Mouse (Mus musculus): ENCODE measurements around the gene Lexm. TPM values are rescaled to one million over a fixed set of nuclear protein-coding genes. Genes with fewer than 3 reads are reported as not detected.

Lexm gene
- polyA plus RNA-seq, 1 experiment from 2014 or later = not detected

DNA sequence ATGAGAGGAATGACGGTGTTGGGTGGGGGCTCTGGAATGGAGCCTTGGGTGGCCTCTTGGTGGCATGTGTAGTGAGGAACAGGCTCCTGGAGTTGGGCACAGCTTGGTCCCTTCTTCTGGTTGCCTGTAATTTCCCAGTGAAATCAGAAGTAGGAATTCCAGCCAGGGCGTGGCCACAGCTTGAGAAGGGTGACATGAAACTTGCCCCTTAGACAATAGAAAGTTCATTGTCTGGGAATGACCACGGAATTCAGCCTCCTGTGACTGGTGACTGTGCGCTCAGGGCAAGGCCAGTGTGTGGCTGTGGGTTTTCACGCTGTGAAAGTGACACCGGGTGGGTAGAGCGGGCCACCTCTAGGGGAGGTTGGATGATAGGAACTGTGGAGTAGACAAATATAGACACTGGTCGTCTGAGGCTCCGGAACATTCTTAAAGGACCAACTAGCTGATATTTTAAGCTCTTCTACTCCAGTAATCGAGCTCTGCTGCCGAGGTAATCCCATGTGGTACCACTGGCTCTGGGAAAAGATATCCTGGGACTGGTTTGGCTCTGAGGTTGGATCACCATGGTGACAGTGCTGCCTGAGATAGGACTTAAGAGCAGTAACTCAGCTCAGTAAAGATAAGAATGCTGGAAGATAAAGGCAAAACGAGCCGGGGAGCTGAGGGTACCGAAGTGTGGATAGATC, 35.7 kb downstream of the Lexm start:
- peaks cover 19% of the 10 kb centered on the region for H3K36me3 ChIP-seq (ENCODE audit: control insufficient read depth, insufficient read depth)
- H3K4me1 ChIP-seq (replicated peaks; ENCODE audit: control insufficient read depth, insufficient read depth, low read length) = no peaks in the 10 kb centered on the region
- H3K9ac ChIP-seq (replicated peaks; ENCODE audit: low read depth, low read length) = no peak overlapping the region
- no peaks in the 10 kb centered on the region for H3K27me3 ChIP-seq (replicated peaks; ENCODE audit: control insufficient read depth, insufficient read depth, low read length)
- H3K4me2 ChIP-seq (ENCODE audit: low read length) = no peak overlapping the region
- no peaks in the 10 kb centered on the region for H3K9me3 ChIP-seq (ENCODE audit: control insufficient read depth, low read length)
- H3K4me3 ChIP-seq (replicated peaks; ENCODE audit: low read length) = no peak overlapping the region
- no peak overlapping the region for H3K27ac ChIP-seq (ENCODE audit: low read length)
- ATAC-seq = no peak
- 86% methylated on average over 14 of the region's 14 CpGs for WGBS

GRCm38 (mm10) chr4:106577511-106577910, 39.5 kb downstream of the Lexm start:
- Histone ChIP-seq H3K4me3 (replicated peaks; ENCODE audit: low read length) (no peak overlapping the region), H3K4me1 (replicated peaks; ENCODE audit: control insufficient read depth, insufficient read depth, low read length) (no peaks in the 10 kb centered on the region), H3K4me2 (ENCODE audit: low read length) (no peak overlapping the region), H3K9ac (replicated peaks; ENCODE audit: low read depth, low read length) (no peak overlapping the region), H3K36me3 (ENCODE audit: control insufficient read depth, insufficient read depth) (peaks cover 16% of the 10 kb centered on the region), H3K27ac (ENCODE audit: low read length) (no peak overlapping the region), H3K27me3 (replicated peaks; ENCODE audit: control insufficient read depth, insufficient read depth, low read length) (no peaks in the 10 kb centered on the region), H3K9me3 (ENCODE audit: control insufficient read depth, low read length) (no peaks in the 10 kb centered on the region)
- 79% methylated on average over 7 of the region's 7 CpGs for WGBS
- ATAC-seq = no peak

DNA sequence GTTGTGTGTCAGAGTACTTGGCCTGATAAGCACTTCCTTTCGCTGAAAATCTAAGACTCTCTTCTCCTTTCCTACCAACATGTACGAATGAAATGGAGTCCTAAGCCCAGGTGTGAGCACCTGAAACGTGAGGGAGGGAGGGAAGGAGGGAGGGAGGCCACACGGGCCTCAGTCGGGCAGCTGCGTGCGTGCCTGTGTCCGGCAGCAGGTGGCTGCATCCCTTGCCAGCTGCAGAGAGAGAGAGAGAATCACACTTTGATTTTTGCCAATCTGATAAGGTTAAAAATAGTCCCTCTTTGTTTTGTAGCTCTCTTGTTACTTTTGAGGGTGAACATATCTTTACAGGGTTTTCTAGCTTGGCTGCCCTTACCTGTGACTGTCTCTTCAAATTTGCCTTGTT, 42.0 kb downstream of the Lexm start:
- Histone ChIP-seq H3K4me1 (replicated peaks; ENCODE audit: control insufficient read depth, insufficient read depth, low read length) (no peaks in the 10 kb centered on the region), H3K27me3 (replicated peaks; ENCODE audit: control insufficient read depth, insufficient read depth, low read length) (no peaks in the 10 kb centered on the region), H3K4me3 (replicated peaks; ENCODE audit: low read length) (no peak overlapping the region), H3K36me3 (ENCODE audit: control insufficient read depth, insufficient read depth) (peaks cover 24% of the 10 kb centered on the region), H3K4me2 (ENCODE audit: low read length) (no peak overlapping the region), H3K27ac (ENCODE audit: low read length) (no peak overlapping the region), H3K9me3 (ENCODE audit: control insufficient read depth, low read length) (no peaks in the 10 kb centered on the region), H3K9ac (replicated peaks; ENCODE audit: low read depth, low read length) (no peak overlapping the region)
- no peak for ATAC-seq
- WGBS = 89% methylated on average over 8 of the region's 8 CpGs

DNA sequence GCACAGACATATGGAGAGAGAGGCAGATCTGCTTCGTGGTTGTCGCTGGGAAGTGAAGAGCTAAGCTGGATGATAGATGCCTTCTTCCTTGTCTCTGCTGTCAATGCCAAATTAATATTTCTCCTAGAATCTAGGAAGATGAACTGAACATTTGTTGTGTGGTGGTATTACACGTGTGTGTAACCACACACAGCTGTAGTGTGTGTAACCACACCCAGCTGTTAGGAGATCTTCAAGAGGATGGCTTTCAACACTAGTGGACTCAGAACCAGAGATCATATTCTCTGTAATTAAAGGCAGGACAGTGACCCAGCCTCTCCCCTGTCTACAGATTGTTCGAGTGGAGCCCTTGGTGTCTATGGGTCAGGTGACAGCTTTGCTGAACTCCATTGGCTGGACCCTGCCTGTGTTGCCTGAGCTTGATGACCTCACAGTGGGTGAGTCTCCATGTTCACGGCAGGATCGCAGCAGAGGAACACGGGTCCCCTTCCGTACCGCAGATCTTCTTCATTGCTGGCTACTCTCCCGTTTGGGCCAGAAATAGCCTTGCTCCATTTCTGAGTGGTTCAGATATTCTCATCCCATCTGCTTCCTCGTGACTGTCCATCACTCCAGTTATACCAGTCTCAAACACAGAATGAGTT, 45.8 kb downstream of the Lexm start:
- peaks cover 19% of the 10 kb centered on the region for H3K36me3 ChIP-seq (ENCODE audit: control insufficient read depth, insufficient read depth)

GRCm38 (mm10) chr4:106569680-106570079, 47.4 kb downstream of the Lexm start:
- Histone ChIP-seq H3K27ac (ENCODE audit: low read length) (no peak overlapping the region), H3K9me3 (ENCODE audit: control insufficient read depth, low read length) (no peaks in the 10 kb centered on the region), H3K4me1 (replicated peaks; ENCODE audit: control insufficient read depth, insufficient read depth, low read length) (peaks cover under 1% of the 10 kb centered on the region), H3K36me3 (ENCODE audit: control insufficient read depth, insufficient read depth) (peaks cover 20% of the 10 kb centered on the region), H3K4me3 (replicated peaks; ENCODE audit: low read length) (no peak overlapping the region), H3K9ac (replicated peaks; ENCODE audit: low read depth, low read length) (no peak overlapping the region), H3K27me3 (replicated peaks; ENCODE audit: control insufficient read depth, insufficient read depth, low read length) (no peaks in the 10 kb centered on the region), H3K4me2 (ENCODE audit: low read length) (no peak overlapping the region)
- ATAC-seq = 0 out of 2 replicates have a peak, but pooled peaks have one; percentile 33
- WGBS = 89% methylated on average over 4 of the region's 4 CpGs

More for the DNA sequence above, 45.8 kb downstream of the Lexm start:
- Histone ChIP-seq H3K9ac (replicated peaks; ENCODE audit: low read depth, low read length) (no peak overlapping the region), H3K4me2 (ENCODE audit: low read length) (no peak overlapping the region), H3K4me1 (replicated peaks; ENCODE audit: control insufficient read depth, insufficient read depth, low read length) (no peaks in the 10 kb centered on the region), H3K4me3 (replicated peaks; ENCODE audit: low read length) (no peak overlapping the region), H3K9me3 (ENCODE audit: control insufficient read depth, low read length) (no peaks in the 10 kb centered on the region), H3K27ac (ENCODE audit: low read length) (no peak overlapping the region), H3K27me3 (replicated peaks; ENCODE audit: control insufficient read depth, insufficient read depth, low read length) (no peaks in the 10 kb centered on the region)
- WGBS = 89% methylated on average over 11 of the region's 11 CpGs
- no peak for ATAC-seq

DNA sequence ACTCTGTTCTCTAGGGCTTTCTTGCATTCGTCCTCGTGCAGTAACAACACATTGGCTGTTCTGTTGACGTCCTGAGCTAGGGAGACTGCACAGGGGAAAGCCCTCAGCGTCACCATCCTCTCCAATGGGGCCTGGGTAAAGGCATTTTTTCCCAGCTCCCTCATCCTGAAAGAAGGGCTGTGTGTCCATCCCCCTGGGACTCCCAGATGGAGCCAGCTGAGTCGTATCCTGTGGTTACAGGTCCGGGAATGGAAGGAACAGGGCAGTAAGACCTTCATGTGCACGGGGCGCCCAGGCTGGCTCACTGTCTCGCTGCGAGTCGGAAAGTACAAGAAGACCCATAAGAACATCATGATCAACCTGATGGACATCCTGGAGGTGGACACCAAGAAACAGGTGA, 52.9 kb downstream of the Lexm start:
- 90% methylated on average over 11 of the region's 11 CpGs for WGBS
- Histone ChIP-seq H3K4me2 (ENCODE audit: low read length) (no peak overlapping the region), H3K9me3 (ENCODE audit: control insufficient read depth, low read length) (no peaks in the 10 kb centered on the region), H3K27ac (ENCODE audit: low read length) (no peak overlapping the region), H3K4me1 (replicated peaks; ENCODE audit: control insufficient read depth, insufficient read depth, low read length) (peaks cover 38% of the 10 kb centered on the region), H3K9ac (replicated peaks; ENCODE audit: low read depth, low read length) (no peak overlapping the region), H3K27me3 (replicated peaks; ENCODE audit: control insufficient read depth, insufficient read depth, low read length) (no peaks in the 10 kb centered on the region), H3K4me3 (replicated peaks; ENCODE audit: low read length) (no peak overlapping the region), H3K36me3 (ENCODE audit: control insufficient read depth, insufficient read depth) (peaks cover 6% of the 10 kb centered on the region; the same call in 1 of the 2 replicates)
- no peak for ATAC-seq

DNA sequence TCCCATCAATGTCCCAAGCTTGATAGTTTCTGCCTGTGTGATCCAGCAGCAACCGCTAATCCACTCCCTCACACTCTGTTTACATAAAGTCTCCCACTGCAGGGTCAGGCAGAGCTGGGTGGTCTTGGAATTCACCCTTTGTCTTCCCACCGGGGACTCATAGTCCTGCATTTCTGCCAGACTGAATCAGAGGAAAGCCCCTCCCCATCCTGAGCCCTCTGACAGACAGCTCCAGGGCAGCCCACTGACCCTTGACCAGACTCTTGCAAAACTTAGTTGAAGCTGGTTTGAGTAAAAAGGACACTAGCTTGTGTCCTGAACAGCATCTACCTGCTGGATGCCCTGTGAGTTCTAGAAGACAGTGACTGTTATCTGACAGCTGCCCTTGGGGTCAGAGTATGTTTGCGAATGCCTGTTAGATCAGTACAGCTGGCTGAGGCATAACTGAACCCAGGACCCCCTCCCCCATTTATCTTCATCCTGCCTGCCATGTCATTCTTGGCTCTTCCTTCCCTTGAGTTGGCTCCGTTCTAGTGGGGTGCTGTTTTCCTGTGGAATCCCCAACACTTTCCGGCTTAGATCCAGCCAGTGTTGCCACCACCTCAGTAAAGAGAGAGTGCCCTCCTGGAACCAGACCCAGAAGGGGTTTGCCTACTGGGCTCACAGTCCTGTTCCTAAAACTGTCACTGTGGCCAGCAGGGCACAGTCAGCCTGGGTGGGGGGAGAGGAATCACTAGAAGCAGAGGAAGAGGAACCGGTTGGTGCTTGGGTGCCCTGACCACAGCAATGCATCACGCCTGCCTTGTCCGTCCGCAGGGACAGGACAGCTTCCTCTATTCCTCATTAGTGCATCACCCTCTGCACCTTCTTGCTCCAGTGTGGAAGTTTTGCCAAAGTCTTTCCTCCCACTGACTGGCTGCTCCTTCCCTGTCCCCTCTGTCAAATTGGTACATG, 53.9 kb downstream of the Lexm start:
- Histone ChIP-seq H3K36me3 (ENCODE audit: control insufficient read depth, insufficient read depth) (peaks cover 6% of the 10 kb centered on the region; the same call in 1 of the 2 replicates), H3K9me3 (ENCODE audit: control insufficient read depth, low read length) (no peaks in the 10 kb centered on the region), H3K27me3 (replicated peaks; ENCODE audit: control insufficient read depth, insufficient read depth, low read length) (no peaks in the 10 kb centered on the region), H3K4me2 (ENCODE audit: low read length) (peak overlapping the region; percentile 97), H3K4me1 (replicated peaks; ENCODE audit: control insufficient read depth, insufficient read depth, low read length) (peaks cover 38% of the 10 kb centered on the region), H3K9ac (replicated peaks; ENCODE audit: low read depth, low read length) (no peak overlapping the region), H3K27ac (ENCODE audit: low read length) (no peak overlapping the region), H3K4me3 (replicated peaks; ENCODE audit: low read length) (peak overlapping the region; percentile 79)
- WGBS = 48% methylated on average over 9 of the region's 9 CpGs
- no peak for ATAC-seq

- Histone ChIP-seq H3K4me1 (replicated peaks; ENCODE audit: control insufficient read depth, insufficient read depth, low read length) (peaks cover 38% of the 10 kb centered on the region), H3K4me3 (replicated peaks; ENCODE audit: low read length) (peak overlapping the region; percentile 79), H3K27ac (ENCODE audit: low read length) (no peak overlapping the region), H3K4me2 (ENCODE audit: low read length) (peak overlapping the region; percentile 97), H3K27me3 (replicated peaks; ENCODE audit: control insufficient read depth, insufficient read depth, low read length) (no peaks in the 10 kb centered on the region), H3K9me3 (ENCODE audit: control insufficient read depth, low read length) (no peaks in the 10 kb centered on the region), H3K9ac (replicated peaks; ENCODE audit: low read depth, low read length) (peak overlapping the region; percentile 76), H3K36me3 (ENCODE audit: control insufficient read depth, insufficient read depth) (peaks cover 6% of the 10 kb centered on the region; the same call in 1 of the 2 replicates)
- 11% methylated on average over 6 of the region's 6 CpGs for WGBS
- ATAC-seq = no peak
These were observed 55.0 kb downstream of the Lexm start for GRCm38 (mm10) chr4:106562006-106562405.

All from forebrain, embryonic 16.5 days (tissue).